Mouse (Mus musculus) kidney, postnatal 10 days (tissue): ENCODE measurements around the gene Mdga2.

ENCODE experiments used
- DNase-seq: peaks from one replicate; pipeline ENCODE4 v3.0.0; 2021; ENCODE audit warnings: mixed read lengths

Gene Mdga2

DNA sequence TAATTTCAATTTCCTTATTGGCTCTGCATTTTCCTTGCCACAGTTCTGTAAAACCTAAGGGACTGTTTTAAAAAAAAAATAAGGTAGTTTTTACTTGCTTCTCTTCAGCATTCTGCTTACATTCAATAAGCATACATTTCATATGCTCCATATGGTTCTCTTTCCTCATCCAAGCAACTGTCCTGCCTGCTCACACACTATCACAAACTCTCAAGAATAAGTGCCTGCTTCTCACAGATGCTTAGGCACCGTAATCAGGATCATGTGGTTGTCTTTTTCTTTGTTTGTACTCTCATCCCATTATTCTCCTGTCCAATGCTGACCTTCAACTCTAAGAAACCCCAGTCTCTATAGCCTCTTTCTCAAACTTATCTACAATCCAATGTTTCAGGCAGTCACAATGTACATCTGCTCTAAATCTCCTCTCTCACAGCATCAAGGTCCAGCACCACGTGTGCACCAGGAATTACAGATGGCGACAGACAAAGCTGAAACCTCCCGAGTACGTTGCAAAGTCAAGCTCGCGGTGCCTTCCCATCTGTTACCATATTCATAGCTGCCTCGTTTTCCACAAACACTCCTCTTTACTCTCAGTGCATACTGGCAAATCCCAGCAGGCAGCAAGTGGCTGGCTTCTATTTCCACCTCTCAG is 177.1 kb downstream of the Mdga2 start:
- no peak for DNase-seq

DNA sequence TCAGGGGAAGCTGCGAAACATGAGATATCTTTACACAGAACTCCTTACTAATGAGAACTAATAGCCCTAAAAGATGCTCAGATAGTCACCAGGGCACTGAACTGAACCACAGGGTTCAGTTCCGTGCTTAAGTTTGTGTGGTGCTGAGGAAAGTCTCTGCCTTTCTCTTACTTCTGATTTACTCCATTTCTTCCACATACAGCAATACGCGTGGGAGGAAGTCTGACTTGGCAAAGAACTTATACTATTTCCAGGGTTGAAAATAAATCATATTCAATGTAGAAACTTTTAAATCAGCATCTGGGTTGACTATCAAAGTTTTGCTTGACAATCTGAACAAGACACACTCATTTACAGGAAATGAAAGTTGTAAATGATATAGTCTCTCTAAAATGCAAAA is 180.5 kb downstream of the Mdga2 start:
- no peak for DNase-seq

DNA sequence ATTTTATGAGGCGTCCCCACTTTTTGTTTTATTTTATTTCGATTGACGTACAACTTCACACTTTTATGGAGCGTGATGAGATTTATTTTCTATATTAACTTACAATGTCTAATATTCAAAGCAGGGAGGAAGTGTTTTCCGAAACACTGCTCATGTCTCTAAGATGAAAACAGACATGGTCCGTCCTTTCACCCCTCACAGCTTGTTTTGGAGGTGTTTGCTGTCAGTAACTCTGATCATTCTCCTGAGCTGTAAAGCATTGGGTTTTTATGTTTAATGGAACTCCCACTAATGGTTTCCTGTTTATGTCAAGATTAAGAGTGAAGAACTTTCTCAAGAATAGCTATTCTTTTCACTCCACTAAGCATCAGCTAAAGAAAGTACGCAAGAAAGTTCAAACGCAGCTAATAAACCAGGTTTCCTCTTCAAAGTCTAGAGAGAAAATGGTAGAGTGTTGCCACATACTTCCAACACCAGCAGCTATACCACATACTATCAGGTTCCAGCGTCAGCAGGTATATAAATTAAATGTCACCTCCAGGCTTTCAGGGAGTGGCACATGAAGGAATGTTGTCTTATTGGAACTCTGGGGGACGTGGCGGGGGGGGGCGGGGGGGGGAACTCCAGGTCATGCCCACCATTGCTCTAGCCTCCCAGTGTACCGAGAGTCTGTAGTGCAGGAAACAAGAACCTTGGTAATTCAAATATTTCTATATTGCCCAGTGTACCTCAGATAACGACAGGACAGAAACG is 186.7 kb downstream of the Mdga2 start:
- DNase-seq: no peak

DNA sequence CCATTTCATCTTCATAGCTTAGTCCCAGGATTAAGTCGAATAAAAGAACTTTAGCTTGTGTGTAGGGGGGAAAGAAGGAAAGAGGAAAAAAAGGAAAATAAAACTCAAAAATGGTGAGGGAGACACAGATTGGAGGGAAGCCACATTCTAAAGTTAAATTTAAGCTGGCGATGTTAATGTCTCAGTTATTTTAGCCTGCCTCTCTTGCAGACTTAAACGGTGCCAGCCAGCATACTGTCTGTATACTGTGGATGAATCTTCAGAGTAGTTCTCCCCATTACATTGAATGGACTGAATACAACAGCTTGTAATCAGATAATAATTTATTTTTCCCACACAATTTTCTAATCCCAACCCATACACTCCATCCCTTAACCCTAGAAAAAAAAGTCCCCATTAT is 205.2 kb downstream of the Mdga2 start:
- no peak for DNase-seq

DNA sequence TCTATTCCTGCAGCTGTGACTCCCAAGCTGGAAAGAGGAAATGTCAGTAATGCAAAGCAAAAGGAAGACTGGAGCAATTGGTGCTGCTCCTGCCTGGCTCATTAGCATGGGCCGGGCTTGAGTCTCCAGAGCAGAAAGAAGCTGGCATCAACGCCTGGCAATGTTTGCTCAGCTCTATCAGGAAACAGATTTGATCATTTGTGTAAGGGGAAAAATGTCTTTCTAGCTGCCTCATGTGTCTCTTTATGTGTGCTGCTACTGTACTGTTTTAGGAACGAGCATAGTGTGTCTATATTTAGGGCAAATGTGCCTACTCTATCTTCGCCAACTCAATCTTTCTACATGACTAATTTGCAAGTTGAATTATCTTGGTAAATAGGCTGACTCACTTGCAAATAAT is 211.0 kb downstream of the Mdga2 start:
- DNase-seq: no peak

DNA sequence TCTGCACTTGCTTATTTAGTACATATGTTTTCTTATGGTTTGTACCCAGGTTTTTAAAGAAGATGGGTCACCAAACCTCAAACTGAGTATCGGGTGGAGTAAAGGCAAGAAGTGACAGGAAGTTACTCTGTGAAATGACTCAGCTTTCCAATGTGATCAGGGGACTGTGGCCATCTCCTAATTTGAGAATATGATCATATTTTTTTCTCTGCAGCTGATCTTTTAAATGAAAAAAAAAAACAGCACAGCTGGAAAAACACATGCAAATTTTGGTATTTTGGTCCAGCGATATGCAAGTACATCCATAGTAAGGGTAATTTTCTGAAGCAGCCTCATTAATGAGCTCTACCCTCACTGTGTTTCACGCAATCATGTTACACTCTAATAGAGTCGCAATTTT is 212.0 kb downstream of the Mdga2 start:
- DNase-seq: no peak

DNA sequence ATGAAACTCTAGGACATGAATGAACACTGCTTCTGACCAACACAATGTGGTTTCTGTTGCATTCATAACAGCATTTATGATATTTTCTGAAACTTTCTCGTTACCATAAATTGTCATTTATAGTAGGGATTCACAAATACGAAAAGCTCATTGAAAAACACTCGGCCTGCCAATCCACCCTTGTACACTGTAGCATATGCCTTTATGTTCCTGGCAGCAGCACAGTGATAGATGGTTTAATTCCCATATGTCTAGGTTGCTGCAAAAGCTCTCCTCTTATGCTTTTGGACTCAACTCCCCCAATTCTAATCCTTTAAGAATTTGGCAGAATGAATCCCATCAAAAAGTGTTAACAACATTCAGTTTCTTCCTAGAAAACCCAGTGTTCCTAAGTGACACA is 213.2 kb downstream of the Mdga2 start:
- DNase-seq: no peak

DNA sequence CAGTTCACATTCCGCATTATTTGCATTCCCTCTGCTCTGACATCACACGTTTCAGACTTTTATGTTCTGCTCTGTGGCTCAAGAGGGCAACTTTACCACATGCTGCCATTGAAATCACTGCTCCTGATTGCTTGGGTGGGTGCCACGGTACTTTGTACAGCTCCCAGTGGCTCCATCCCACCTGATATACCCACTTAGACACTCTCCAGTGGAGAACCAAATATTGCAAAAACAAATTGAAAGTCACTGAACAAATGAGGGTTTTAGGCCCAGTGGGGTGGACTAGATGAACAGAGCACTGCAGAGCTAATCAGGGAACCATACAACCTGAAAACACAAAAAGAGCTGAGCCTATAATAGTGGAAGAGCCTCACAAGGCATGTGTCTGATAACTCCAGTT is 268.2 kb downstream of the Mdga2 start:
- no peak for DNase-seq

DNA sequence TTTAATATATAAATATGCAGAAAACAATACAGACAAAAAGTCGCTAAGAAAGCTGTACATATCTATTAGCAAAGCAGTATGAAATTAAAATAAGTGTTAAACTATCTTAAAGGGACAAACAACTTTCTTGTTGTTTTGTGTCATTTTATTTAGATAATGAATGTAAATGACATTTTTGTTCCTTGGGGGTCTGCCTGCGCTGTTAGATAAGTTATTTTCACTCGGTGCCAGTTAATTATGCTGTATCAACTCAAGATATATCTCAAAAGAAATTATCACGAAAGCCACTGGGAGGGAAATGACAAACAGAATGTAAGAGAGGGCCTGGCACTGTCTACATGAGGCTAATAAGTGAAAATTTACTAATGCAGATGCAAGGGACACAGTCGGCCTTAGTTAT is 306.6 kb downstream of the Mdga2 start:
- no peak for DNase-seq

DNA sequence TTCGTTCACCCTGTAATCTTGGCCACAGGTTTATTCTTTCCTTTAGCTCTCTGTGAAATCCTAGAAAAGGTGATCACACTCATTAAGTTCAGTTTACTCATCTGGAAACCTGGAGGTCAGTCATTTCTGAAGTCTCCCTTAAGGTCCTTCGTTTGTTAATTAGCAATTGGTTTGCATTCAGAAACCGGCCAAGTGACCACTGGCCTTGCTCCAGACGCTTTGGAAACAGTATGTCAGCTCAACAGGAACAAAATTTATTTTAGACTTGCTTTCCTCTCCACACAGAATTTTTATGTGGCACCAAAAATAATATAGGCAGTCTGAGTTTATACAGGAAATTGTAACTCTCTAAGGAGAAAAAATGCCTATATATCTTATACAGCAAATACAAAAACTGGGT is 323.0 kb downstream of the Mdga2 start:
- DNase-seq: no peak

DNA sequence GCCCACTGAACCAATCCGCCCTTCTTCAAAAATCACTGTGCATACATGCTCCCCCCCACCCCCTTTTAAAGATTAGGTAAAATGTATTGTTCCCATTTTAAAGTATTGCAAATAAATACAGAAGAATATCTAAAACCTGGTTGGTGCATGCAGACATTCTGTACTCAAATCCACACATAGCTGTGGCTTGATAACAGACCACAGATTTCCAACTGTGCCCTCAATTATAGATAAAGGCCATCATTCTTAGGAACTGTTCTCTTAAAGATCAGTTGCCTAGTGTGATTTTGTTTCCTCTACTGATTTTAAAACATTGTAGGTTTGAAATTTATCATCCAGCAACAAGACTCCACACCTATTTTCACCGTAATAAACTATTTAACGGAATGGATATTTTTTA is 325.6 kb downstream of the Mdga2 start:
- no peak for DNase-seq

DNA sequence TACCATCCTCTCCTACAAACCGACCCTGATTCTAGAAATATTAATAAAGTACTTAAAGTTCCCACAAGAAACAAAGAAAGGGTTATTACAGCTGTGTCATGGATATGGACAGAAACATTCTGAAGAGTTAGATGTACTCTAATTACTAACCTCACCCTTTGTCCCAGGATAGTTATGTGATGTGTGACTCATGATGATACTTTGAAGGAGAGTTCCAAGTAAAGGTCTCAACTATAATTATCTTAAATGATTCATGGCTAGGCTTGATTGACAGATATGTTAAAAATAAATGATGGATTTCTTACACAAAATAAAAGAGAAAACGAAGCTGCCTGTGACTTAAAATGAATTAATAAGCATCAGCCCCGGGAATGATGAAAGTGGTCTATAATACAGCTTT is 332.1 kb downstream of the Mdga2 start:
- no peak for DNase-seq

DNA sequence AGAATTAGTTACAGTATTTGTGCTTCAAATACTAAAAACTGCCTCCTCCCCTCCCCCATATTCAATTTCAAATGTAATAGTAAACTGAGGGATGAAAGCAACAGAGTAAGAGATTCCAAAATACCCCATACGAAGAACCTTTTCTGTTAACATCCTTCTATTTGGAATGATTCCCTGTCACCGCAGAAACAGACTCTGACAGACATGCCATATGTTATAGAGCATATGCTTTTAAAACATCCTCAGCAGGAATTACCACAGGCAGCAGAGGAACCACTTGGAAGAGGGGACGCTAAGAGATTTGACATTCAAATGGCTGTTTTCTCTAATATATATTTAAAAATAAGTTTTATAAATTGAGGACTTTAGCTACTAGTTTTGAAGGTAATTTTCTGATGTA is 333.1 kb downstream of the Mdga2 start:
- no peak for DNase-seq

DNA sequence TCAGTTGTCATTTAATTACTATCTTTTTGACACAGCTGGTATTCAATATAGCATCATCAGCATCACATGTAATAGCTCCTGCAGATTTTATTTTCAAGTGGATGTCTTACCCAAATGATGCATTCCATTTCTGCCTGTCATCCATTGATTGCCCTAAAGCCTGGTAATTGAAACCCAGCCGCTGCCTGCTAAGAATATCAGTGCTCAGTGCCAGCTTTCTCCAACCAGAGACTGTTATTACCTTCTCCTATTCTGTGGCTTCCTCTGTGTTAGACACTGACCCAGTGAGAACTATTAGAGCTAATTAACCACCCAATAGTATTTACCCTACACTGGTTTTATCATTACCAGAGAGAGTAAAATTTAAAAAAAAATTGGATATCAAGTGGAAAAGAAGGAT is 333.7 kb downstream of the Mdga2 start:
- DNase-seq: no peak

DNA sequence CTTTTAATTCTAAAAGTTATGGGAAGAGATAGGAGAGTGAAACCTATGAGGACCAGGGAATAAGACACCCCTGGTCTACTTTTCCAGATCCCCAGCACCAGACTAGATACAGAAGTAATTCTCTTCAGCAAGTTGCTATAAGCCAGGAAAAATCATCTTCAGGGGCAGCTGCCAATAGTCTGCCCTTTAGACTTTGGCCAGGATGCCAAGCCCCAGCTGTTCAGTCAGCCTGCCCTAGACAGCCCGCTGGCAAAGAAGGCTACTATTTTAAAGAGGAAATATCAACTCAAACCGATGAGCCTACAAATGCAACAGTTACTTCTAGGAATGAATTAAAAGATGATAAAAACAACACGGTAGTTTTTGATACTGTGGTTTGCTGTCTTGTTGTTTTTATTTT is 356.1 kb downstream of the Mdga2 start:
- DNase-seq: peak; percentile 19

DNA sequence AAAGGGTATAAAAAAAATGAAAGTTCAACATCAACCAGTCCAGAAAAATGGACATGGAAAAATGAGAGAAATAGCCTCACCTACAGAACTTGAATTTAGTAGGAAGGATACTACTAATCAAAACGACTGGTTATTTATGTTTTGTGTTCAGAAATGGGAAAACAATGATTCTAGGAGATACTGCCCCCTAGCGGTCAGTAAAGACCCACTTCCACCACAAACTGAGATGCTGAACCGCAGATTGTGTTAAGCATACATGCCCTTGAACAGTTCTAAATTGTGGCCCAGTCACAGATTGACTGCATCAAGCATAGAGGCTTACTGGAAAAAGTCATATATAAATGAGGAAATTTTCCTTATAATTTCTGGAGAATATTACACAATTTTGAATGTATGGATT is 369.2 kb downstream of the Mdga2 start:
- peak; percentile 12 for DNase-seq

DNA sequence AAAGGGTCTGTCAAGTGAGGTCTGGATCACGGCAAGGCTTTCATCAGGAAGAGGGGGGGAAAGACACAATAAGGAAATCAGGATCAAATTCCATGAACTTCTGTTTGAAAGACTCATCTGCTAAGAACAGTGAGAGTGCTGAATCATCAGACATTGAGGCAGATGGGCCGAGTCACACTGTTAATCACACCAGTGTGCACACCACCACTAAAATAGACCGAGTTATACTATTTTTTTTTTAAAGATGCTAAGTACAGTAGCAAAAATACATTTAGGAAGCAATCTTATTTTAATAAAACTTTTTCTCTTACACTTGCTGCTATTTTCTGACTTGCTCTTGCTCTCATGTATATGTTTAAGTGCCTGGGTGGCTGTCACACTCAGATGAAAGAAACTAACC is 382.0 kb downstream of the Mdga2 start:
- DNase-seq: no peak

DNA sequence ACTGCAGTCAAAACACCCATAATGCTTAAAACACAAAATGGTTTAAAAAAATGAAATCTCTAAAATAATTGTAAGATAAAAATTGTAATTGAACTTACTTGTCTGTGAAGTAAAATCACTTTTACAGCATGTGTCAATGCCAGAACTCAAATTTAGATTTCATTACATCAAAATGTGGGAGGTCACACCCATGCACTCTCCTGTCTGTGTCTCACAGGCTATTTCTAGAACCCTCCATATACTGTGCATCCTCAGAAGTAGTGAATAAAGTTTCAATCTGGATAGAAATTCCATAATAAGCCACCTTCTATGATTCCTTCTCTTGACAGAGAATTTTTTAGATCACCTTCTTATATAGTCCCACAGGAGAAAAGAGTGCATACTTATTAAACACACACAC is 466.7 kb downstream of the Mdga2 start:
- no peak for DNase-seq

DNA sequence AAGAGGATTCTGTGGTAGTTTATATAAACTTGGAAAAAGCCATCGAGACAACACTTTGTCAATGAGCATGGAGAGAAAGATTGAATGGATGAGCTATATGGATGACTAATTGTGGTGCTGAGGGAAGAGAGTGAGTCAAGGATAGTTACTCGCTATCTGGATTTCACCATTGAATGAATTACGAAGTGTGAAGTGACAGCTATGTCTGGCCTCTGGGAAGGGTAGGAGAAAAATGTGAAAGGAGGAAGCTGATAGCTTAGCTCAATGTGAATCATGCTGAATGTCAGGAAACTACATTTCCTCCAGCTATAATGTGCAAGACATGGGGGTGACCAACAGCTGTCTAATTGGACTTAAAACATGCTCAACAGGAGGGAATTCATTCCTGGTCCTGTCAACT is 487.8 kb downstream of the Mdga2 start:
- DNase-seq: no peak

DNA sequence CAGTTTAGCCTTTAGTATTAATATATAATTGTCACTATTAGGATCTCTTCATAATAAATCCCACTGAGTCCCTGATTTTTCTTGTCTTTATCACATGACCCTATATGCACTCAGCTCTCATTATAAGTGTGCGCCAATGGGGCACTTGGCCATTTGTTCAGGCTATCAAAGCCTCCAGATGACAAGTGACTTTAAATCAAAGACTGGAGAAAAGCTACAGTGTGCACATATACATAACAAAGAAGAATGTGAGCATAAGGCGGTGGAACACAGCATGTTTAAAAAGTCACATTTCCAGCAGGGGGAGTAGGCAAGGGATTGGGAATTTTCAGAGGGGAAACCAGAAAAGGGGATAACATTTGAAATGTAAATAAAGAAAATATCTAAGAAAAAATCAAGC is 497.9 kb downstream of the Mdga2 start:
- DNase-seq: no peak

DNA sequence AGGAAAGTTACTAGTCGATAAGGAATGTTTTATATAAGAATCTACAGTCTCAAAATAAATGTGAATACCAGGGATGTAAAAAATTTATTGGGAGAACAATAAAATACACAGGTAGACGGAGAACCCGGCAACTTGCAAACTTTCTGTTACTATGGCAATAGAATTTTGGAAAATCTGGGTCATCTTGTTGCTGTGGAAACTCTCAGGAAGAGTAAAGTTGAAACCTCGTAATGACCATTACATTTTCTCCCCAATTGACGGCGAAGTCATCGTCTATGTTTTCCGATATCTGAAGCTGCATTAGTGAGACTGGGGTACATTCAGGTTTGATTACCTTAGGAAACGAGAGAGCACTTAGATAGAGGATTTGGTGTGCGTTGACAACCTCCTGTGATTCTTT is 514.0 kb downstream of the Mdga2 start:
- no peak for DNase-seq

DNA sequence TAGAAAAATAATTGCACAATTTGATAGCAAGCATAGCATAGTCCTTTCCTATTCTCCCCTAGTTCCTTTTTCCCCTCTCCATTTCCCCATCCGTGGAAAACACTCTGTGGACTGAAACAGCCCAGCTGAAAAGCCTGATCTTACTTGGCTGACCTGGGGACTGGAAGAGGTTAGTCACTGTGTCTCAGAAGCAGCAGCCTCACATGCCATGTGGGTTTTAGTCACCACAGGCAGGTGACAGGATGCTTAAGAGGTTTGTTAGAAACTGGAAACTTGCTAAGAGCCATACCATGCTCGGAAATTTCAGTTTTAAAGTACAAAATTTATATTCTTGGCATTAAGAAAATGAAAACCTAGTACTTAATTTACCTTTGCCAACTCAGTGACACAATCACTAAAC is 514.9 kb downstream of the Mdga2 start:
- no peak for DNase-seq

DNA sequence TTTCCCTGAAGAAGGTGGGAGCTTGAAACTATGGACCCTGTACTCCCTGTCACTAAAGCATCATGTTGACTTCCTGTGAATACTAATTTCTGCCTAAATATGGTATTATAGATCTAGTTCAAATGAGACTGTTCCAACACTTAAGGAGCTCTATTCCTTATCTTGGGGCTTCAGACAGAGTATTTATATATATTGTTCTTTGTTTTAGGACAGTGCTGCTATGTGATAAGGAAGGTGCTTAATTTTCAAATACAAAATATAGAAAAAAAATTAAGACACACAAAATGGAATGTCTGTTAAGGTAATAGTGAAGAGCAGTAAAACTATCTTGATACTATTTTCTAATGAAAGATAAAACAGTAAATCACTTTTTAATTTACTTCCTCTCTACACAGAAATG is 517.3 kb downstream of the Mdga2 start:
- no peak for DNase-seq

DNA sequence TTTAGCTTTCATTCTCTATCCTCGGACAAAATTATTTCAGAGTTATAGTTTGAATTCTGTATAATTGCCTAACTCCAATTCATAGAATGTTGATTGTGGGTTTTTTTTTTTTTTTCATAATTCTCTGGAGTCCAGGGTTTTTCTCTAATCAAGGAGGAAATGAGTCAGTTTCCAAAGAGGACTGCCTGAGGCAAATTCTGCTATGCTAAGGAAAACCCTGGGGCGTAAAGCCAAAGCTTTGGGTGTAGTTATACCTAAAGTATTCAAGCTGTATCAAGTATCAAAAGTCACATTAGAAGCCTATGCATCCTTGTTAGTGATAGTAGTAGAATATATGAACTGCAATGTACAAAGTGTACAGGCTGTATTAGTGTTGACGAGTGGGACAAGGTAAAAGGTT is 519.6 kb downstream of the Mdga2 start:
- no peak for DNase-seq

DNA sequence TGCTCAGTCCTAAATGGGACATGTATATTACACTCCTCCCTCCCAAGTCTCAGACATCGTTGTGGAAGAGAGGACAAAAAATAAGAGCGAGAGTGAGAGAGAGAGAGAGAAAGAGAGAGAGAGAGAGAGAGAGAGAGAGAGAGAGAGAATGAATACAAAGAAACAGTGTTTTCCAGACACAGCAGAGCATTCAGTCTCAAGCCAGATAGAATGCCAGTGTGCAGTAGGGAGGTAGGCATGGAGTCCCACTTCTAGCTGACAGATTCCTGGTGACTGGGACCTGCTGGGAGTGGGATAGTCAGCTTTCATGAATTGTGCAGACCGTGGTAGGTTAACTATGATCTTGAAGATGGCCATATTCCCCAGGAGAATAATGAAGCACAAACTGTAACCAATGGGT is 542.8 kb downstream of the Mdga2 start:
- DNase-seq: no peak
